Mouse (Mus musculus) G1E (cell line): ENCODE measurements around the gene Fancd2os. TPM values are rescaled to one million over a fixed set of nuclear protein-coding genes. Genes with fewer than 3 reads are reported as not detected.
A peak's percentile ranks its signal among the peaks of the same experiment; 100 is the strongest.

Source experiments
- ATAC-seq: 2 replicates; pipeline ENCODE4 v1.8.0; 2016; ENCODE audit warnings: mild to moderate bottlenecking; ENCODE audit not compliant: insufficient number of reproducible peaks, poor library complexity, low FRiP score, severe bottlenecking; ENCODE audit errors: extremely low read depth
- DNase-seq: peaks from one replicate; pipeline ENCODE4 v3.0.0; 2012; ENCODE audit warnings: low spot score
- H3K27me3 ChIP-seq: 2 replicates; pipeline ENCODE4 v1.6.1; 2012; ENCODE audit warnings: mild to moderate bottlenecking, low read length, inconsistent platforms; ENCODE audit not compliant: insufficient read depth
- H3K36me3 ChIP-seq: replicated peaks from 2 replicates; pipeline ENCODE3; 2012; ENCODE audit warnings: mild to moderate bottlenecking, inconsistent platforms
- H3K4me1 ChIP-seq: 2 replicates; pipeline ENCODE4 v1.6.1; 2012; ENCODE audit warnings: low read depth, low read length, inconsistent platforms, mixed read lengths; ENCODE audit not compliant: insufficient read depth
- H3K4me3 ChIP-seq: 2 replicates; pipeline ENCODE4 v1.5.1; 2012; ENCODE audit warnings: low read depth, mild to moderate bottlenecking, inconsistent platforms, low read length, moderate library complexity, mixed read lengths
- H3K9me3 ChIP-seq: replicated peaks from 2 replicates; pipeline ENCODE4 v1.6.1; 2012; ENCODE audit warnings: inconsistent platforms
- CTCF ChIP-seq: IDR thresholded peaks from 2 replicates; pipeline ENCODE4 v1.5.1; 2012; ENCODE audit warnings: low read depth, low read length, inconsistent platforms, mixed read lengths
- GATA1 ChIP-seq: IDR thresholded peaks from 2 replicates; pipeline ENCODE4 v1.6.1; 2012; ENCODE audit warnings: borderline replicate concordance, low read length, inconsistent platforms, mixed read lengths
- GATA2 ChIP-seq: IDR thresholded peaks from 2 replicates; pipeline ENCODE4 v1.6.1; 2012; ENCODE audit warnings: low read depth, low read length, inconsistent platforms, borderline replicate concordance
- POLR2AphosphoS5 ChIP-seq: IDR thresholded peaks from 2 replicates; pipeline ENCODE4 v1.6.1; 2012; ENCODE audit warnings: low read depth, low read length, inconsistent platforms; ENCODE audit not compliant: insufficient replicate concordance
- TAL1 ChIP-seq: conservative IDR thresholded peaks from 2 replicates; pipeline ENCODE4 v1.6.1; 2012; ENCODE audit warnings: low read depth, low read length, inconsistent platforms, mixed read lengths
- polyA plus RNA-seq: library from polyadenylated mRNA; stranded (reverse); fragments of >175 nt; gene quantifications from 2 replicates; pipeline ENCODE4 v1.2.3, GENCODE M21; 2012
- total RNA-seq, 2 experiments: library from RNA; stranded (forward) in 1 of 2; stranded (reverse) in 1 of 2; fragments of 200-1000 nt in 1 of 2; fragments of >200 nt in 1 of 2; fragmentation: Nextera tagmentation in 1 of 2; gene quantifications; 2 replicates each; pipeline ENCODE4 v1.2.3; 2014 to 2017

Fancd2os gene
- total RNA-seq (2014; fragmentation: Nextera tagmentation): not detected in 2 replicates
- 0.16 TPM in 1 of 2 replicates, not detected in the other for total RNA-seq (2017)
- not detected in 2 replicates for polyA plus RNA-seq

GRCm38 (mm10) chr6:113600543-113601139 lies at the start of gene Fancd2os:
Fancd2os (minus strand) TSS chr6:113600715.
- DNase-seq: no peak
- H3K9me3 ChIP-seq: no peaks in the 10 kb centered on the region
- H3K36me3 ChIP-seq: peaks cover 41% of the 10 kb centered on the region
- ATAC-seq: no peak
- no peak for TF ChIP-seq GATA1
- H3K27me3 ChIP-seq: no peaks in the 10 kb centered on the region
- peaks cover 15% of the 10 kb centered on the region for H3K4me1 ChIP-seq
- H3K4me3 ChIP-seq: no peak within 1 kb of the TSS

- peak; percentile 18 for DNase-seq
- ATAC-seq: 0 out of 2 replicates have a peak, but pooled peaks have one; percentile 25
- Histone ChIP-seq H3K27me3 (no peaks in the 10 kb centered on the region), H3K4me1 (peaks cover 56% of the 10 kb centered on the region), H3K9me3 (no peaks in the 10 kb centered on the region), H3K36me3 (peaks cover 43% of the 10 kb centered on the region), H3K4me3 (no peak overlapping the region)
- no peak for TF ChIP-seq GATA1
- TF ChIP-seq POLR2AphosphoS5: no peak
- no peak for TF ChIP-seq CTCF
Measured at GRCm38 (mm10) chr6:113650197-113650640, 49.7 kb upstream of the Fancd2os start.

GRCm38 (mm10) chr6:113649346-113650196 lies 49.1 kb upstream of the Fancd2os start:
- ATAC-seq (no peak), DNase-seq (no peak)
- Histone ChIP-seq H3K27me3 (no peaks in the 10 kb centered on the region), H3K4me1 (peaks cover 58% of the 10 kb centered on the region), H3K4me3 (no peak overlapping the region; the same call in 1 of the 2 replicates), H3K36me3 (peaks cover 45% of the 10 kb centered on the region), H3K9me3 (no peaks in the 10 kb centered on the region)
- TF ChIP-seq GATA2 (no peak), POLR2AphosphoS5 (no peak), GATA1 (no peak), TAL1 (no peak), CTCF (no peak)

- peaks cover 55% of the 10 kb centered on the region for H3K4me1 ChIP-seq
Measured at GRCm38 (mm10) chr6:113644808-113645207, 44.3 kb upstream of the Fancd2os start.

GRCm38 (mm10) chr6:113643967-113644366 lies 43.5 kb upstream of the Fancd2os start:
- Histone ChIP-seq H3K4me1 (peaks cover 53% of the 10 kb centered on the region), H3K9me3 (no peaks in the 10 kb centered on the region), H3K4me3 (no peak overlapping the region), H3K27me3 (no peaks in the 10 kb centered on the region), H3K36me3 (peaks cover 33% of the 10 kb centered on the region)
- TF ChIP-seq CTCF: no peak
- no peak for TF ChIP-seq GATA1
- no peak for TF ChIP-seq TAL1
- no peak for TF ChIP-seq POLR2AphosphoS5
- no peak for TF ChIP-seq GATA2
- DNase-seq (no peak), ATAC-seq (no peak)

More at GRCm38 (mm10) chr6:113644808-113645207, 44.3 kb upstream of the Fancd2os start:
- no peaks in the 10 kb centered on the region for H3K9me3 ChIP-seq
- H3K4me3 ChIP-seq: no peak overlapping the region
- ATAC-seq: no peak
- peaks cover 33% of the 10 kb centered on the region for H3K36me3 ChIP-seq
- no peaks in the 10 kb centered on the region for H3K27me3 ChIP-seq
- TF ChIP-seq GATA1 (no peak), POLR2AphosphoS5 (no peak), CTCF (no peak), GATA2 (no peak), TAL1 (no peak)
- DNase-seq: no peak

GRCm38 (mm10) chr6:113643021-113643420 lies 42.5 kb upstream of the Fancd2os start:
- H3K4me3 ChIP-seq: no peak overlapping the region
- peaks cover 25% of the 10 kb centered on the region for H3K36me3 ChIP-seq
- TF ChIP-seq GATA1 (no peak), TAL1 (no peak), CTCF (no peak), GATA2 (no peak), POLR2AphosphoS5 (no peak)
- ATAC-seq (no peak), DNase-seq (no peak)
- no peaks in the 10 kb centered on the region for H3K27me3 ChIP-seq
- H3K9me3 ChIP-seq: no peaks in the 10 kb centered on the region
- H3K4me1 ChIP-seq: peaks cover 51% of the 10 kb centered on the region
